Mouse (Mus musculus): ENCODE results near the gene Klhl12.
"Not testable (repeated sequence)": the region's sequence is repeated elsewhere in the genome, so short reads cannot be mapped to it uniquely, and the experiment has no call there.

The Klhl12 gene

GRCm38 (mm10) chr1:134454904-134455824 is at the start of gene Klhl12:
Klhl12 (plus strand) TSS chr1:134455531.
- peak; percentile 84 for DNase-seq (ENCODE audit: low read depth)

DNA sequence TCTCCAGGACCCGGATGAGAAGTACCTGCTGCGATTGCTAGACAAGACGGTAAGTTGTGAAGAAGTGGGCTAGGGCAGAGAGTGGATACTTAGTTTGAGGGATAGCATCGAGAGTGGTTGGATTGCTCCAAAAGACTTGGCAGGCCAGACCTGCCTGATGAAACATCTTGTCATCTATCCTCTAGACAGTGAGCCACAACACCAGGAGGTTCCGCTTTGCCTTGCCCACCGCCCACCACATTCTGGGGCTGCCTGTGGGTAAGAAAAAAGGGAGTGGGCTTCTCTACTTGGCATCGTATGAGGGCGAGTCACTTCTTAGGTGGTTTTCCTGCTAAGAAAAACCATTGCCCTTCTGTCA is 48.9 kb upstream of the Klhl12 start:
- DNase-seq (ENCODE audit: low read depth): no peak

DNA sequence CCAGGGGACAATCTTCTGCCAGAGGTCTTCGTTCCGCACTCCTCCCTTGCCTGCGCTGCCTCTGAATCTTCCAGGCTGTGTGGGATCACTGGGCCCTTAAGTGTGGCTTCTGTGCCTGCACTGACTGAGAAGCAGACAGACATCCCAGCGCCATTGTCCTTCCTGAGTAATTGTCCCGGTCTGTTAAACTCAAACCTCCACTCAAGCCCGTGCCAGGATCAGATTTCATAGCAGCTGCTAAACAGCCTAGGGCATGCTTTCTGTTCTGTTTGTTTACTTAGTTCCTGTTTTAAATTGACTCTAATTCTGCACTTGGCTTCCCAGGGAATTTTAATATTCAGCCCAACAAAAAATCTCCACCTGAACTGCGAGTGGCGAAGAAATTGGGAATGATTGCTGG is 47.3 kb upstream of the Klhl12 start:
- no peak for DNase-seq (ENCODE audit: low read depth)

- DNase-seq (ENCODE audit: low read depth): no peak
These were observed 43.4 kb upstream of the Klhl12 start for GRCm38 (mm10) chr1:134411706-134412629.

GRCm38 (mm10) chr1:134414038-134414437 is 41.3 kb upstream of the Klhl12 start:
- DNase-seq (ENCODE audit: low read depth): no peak

DNA sequence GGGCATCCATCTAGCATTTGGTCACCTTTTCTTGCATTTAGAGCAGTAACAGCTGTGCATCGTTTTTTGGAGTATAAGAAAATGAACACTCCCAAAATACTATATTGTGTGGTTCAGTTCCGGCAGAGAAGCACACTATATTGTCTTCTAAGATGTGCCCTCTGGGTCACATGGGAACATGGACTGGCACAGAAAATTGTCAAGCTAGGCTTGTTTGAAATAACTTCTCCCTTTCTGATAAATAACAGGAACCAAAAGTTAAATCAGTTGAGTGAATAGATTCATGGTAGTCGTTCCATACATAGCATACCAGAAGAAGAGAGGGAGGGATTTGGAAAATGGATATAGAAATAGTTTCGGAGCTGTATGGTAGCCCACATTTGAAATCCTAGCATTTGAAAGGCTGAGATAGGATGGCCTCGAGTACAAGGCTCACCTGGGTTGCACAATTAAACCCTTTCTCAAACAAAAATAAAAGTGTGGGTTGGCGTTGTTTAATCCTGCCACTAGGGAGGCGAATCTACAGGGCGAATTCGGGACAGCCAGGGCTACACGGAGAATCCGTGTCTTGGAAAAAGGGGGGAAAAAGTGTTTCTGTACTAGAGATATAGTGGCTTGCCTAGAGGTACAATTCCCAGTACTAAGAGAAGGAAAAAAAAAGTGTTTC is 40.7 kb upstream of the Klhl12 start:
- no peak for DNase-seq (ENCODE audit: low read depth)

- peak; percentile 91 for DNase-seq (ENCODE audit: low read depth)
These were observed 40.0 kb upstream of the Klhl12 start, which contains the start of gene Adipor1 for GRCm38 (mm10) chr1:134415168-134415831. Adipor1 (plus strand) TSS chr1:134415378.

DNA sequence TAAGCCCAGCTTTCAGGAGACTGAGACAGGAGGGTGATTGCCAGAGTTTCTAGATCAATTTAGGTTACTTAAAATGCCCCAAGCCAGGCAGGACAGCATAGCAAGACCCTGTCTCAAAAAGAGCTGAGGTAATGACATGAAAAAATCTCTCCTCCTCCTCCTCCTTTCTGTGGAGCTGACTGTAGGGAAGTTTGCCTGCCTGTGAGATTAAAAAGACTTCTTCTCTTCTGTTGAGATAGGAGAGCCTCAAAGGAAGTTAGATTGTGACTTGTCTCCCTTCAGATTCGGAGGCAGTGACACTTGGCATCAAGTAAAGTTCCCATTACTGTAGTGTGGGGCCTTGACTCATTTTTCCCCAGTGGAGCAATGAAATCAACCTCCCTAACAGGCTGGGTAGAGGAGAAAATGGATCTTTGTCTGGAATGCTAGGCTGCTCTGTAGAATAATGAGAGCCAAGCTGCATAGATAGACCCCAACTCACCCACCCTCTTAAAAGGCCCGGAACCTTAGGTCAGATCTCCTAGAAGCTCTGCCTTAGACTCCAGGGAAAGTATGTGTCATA is 36.8 kb upstream of the Klhl12 start:
- no peak for DNase-seq (ENCODE audit: low read depth)

GRCm38 (mm10) chr1:134419176-134419575 is 36.2 kb upstream of the Klhl12 start:
- no peak for DNase-seq (ENCODE audit: low read depth)

DNA sequence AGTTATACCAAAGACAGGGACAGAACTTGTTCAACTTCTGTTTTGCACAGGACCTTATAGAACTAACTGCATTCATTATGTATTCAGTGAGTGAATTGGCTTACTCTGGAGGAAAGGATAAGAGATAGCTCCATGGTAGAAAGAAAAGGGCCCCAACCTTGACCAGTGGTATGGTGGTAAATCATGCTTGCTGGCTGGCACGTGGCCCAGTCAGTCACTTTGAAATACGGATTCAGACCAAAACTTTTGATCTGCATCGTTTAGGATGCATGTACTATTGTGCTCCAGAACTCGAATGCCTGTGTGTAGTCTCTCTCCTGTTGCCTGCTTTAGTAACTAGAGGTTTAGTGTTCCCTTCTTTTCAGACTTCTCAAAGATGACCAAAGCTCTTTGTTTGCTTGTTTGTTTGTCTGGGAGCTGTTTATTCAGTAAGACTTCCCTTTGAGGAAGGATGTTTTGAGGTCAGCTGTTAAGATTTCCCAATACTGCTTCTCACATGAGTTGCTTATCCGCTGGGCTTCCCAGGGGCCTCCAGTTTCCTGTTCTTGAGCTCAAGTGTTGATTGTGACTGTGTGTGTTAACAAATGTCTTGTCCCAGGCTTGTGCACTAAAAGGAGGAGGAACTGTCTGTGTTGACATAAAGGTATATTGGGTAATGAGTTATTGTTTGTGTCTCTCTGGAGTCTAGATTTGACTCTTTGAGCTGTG is 35.4 kb upstream of the Klhl12 start:
- DNase-seq (ENCODE audit: low read depth): no peak

- no peak for DNase-seq (ENCODE audit: low read depth)
These were observed 31.4 kb upstream of the Klhl12 start for GRCm38 (mm10) chr1:134423911-134424310.

GRCm38 (mm10) chr1:134426289-134426688 is 29.0 kb upstream of the Klhl12 start:
- peak; percentile 93 for DNase-seq (ENCODE audit: low read depth)

- no peak for DNase-seq (ENCODE audit: low read depth)
These were observed 22.3 kb upstream of the Klhl12 start for GRCm38 (mm10) chr1:134433002-134433401.

DNA sequence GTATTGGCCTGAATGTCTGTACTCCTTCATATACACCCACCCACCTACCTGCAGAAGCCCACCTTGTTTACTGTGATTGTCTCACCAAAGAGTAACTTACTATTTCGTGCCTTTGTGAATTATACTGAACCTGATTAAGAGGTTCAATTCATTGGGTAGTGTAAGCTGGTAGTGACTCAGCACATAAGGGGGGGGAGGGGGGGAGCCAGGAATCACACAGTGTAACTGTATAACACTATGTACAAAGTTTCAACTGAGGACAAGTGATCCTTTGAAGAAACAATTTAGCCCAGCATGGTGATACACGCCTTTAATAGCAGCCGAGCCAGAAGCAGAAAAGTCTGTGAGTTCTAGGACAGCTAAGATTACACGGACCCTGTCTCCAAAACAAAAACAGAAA is 21.9 kb upstream of the Klhl12 start:
- DNase-seq (ENCODE audit: low read depth): no peak

GRCm38 (mm10) chr1:134435414-134435813 is 19.9 kb upstream of the Klhl12 start:
- DNase-seq (ENCODE audit: low read depth): no peak

DNA sequence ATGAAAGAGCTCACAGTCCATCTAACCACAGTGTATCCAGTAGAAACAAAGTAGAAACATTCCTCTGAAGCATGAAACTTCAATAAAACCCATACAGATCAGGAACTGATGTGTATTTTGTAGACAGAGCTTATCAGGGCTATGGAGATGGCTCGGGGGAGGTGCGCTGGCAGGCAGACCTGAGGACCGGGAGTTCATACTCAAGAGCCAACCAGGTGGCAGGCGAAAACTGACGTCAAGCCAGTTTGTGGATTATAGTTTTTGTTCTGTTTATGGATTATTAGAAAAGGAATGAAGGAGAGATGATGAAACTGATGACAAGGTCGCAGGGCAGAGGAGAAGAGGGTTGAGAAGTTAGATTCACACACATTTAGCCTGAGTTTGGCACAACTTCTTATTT is 14.9 kb upstream of the Klhl12 start:
- DNase-seq (ENCODE audit: low read depth): no peak

GRCm38 (mm10) chr1:134441737-134442136 is 13.6 kb upstream of the Klhl12 start:
- DNase-seq (ENCODE audit: low read depth): not testable (repeated sequence)

DNA sequence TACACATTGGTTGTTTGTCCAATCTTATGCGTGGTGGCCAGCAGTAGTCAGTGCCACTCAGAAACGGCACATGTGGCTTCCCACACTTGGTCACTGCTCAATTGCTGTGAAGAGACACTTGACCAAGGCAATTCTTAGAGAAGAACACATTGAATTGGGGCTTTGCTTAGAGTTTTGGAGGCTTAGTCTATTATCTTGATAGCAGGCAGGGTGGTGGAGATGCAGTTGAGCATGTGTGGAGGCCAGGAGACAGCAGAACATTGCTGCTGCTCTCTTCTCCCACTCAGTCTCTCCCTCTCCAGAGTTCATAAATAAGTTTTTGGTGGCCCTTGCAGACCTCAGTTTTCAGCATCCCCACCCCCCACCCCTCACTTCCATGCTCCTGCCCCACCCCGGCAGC is 12.9 kb upstream of the Klhl12 start:
- no peak for DNase-seq (ENCODE audit: low read depth)

DNA sequence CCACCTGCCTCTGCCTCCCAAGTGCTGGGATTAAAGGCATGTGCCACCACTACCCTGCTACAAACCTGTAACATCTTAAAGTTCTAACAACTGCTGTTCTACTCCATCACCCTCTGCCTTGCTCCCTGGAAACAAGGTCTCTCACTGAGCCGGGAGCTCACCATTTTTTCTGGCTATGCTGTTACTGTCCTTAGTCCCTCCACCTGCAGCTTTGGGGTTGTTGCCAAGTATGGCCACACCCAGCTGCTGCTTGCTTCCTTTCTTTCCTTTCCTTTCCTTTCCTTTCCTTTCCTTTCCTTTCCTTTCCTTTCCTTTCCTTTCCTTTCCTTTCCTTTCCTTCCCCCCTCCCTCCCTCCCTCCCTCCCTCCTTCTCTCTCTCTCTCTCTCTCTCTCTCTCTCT is 12.0 kb upstream of the Klhl12 start:
- not testable (repeated sequence) for DNase-seq (ENCODE audit: low read depth)

DNA sequence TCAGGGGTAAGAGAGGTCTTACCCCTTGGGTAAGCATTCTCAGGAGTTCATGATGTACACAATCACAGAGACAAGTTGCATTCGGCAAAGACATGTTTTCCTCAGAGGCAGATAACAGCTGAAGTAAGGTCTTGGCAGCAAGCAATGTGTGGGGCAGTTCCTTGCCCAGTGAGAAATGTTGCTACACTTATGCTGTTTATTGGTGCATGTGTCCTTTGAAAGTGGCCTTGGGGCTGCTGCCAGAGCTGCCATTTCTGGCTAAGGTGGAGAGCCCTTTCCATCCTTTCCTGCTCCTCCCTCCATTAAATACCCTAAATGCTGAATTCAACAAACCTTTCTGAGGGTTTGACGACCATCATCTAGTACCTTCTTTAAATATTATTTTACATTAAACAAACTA is 9.9 kb upstream of the Klhl12 start:
- no peak for DNase-seq (ENCODE audit: low read depth)

DNA sequence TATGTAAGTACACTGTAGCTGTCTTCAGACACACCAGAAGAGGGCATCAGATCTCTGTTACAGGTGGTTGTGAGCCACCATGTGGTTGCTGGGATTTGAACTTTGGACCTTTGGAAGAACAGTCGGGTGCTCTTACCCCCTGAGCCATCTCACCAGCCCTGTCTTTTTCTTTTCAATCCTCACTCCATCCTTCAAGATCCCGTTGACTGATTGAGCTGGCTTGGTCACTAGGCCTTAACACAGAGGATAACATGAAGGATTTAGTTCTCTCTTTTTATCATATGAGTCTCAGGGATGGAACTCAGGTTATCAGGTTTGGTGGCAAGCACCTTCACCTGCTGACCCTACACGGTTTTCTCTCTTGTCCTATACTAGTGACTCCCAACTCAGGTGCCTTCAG is 6.8 kb upstream of the Klhl12 start:
- DNase-seq (ENCODE audit: low read depth): not testable (repeated sequence)
